Mouse (Mus musculus) hindbrain, embryonic 12.5 days (tissue): ENCODE data around the gene Vcl. TPM values are rescaled to one million over a fixed set of nuclear protein-coding genes. Genes with fewer than 3 reads are reported as not detected.

Experiments
- ATAC-seq: fragments of 200-750 bp; cut with Nextera tagmentation; 2 replicates; pipeline ENCODE4 v1.8.0; 2017; ENCODE audit warnings: moderate TSS enrichment; ENCODE audit not compliant: low FRiP score
- H3K27ac ChIP-seq: fragments of 300-500 bp; sonication (generic); 2 replicates; pipeline ENCODE4 v1.5.1; 2016; ENCODE audit warnings: mild to moderate bottlenecking
- H3K27me3 ChIP-seq: fragments of 300-500 bp; sonication (generic); 2 replicates; pipeline ENCODE4 v1.6.1; 2016; ENCODE audit warnings: mild to moderate bottlenecking
- H3K36me3 ChIP-seq: fragments of 300-500 bp; sonication (generic); 2 replicates; pipeline ENCODE4 v1.6.1; 2016; ENCODE audit warnings: mild to moderate bottlenecking
- H3K4me1 ChIP-seq: fragments of 300-500 bp; sonication (generic); 2 replicates; pipeline ENCODE4 v1.6.1; 2016
- H3K4me2 ChIP-seq: fragments of 300-500 bp; sonication (generic); replicated peaks from 2 replicates; pipeline ENCODE4 v1.6.1; 2016; ENCODE audit warnings: mild to moderate bottlenecking
- H3K4me3 ChIP-seq: fragments of 300-500 bp; sonication (generic); 2 replicates; pipeline ENCODE4 v1.5.1; 2016; ENCODE audit warnings: mild to moderate bottlenecking
- H3K9ac ChIP-seq: fragments of 300-500 bp; sonication (generic); 2 replicates; pipeline ENCODE4 v1.6.1; 2016; ENCODE audit warnings: mild to moderate bottlenecking, moderate library complexity
- H3K9me3 ChIP-seq: fragments of 300-500 bp; sonication (generic); replicated peaks from 2 replicates; pipeline ENCODE4 v1.6.1; 2016; ENCODE audit warnings: mild to moderate bottlenecking
- WGBS: fragments of 180-500 bp; shearing (Covaris S2); methylation state at CpG from one replicate; pipeline ENCODE4 v1.1.7; 2016; 5-methylcytosine and 5-hydroxymethylcytosine counted together
- polyA plus RNA-seq: library from polyadenylated mRNA; unstranded; fragments of >200 nt; fragmentation: Nextera tagmentation; extraction: Ambion mirVana; gene quantifications from 2 replicates; pipeline ENCODE4 v1.2.1, GENCODE M21; 2016

The Vcl gene
- polyA plus RNA-seq, 1 experiment from 2014 or later = 39.1 TPM

- no peak overlapping the region for H3K4me3 ChIP-seq
- no peak overlapping the region for H3K27ac ChIP-seq
- 87% methylated on average over 7 of the region's 7 CpGs for WGBS
- no peak overlapping the region for H3K9ac ChIP-seq
- no peak overlapping the region for H3K4me2 ChIP-seq
- H3K27me3 ChIP-seq = no peaks in the 10 kb centered on the region
- ATAC-seq = no peak
- H3K36me3 ChIP-seq = no peaks in the 10 kb centered on the region
- H3K4me1 ChIP-seq = no peaks in the 10 kb centered on the region
- no peaks in the 10 kb centered on the region for H3K9me3 ChIP-seq
These were observed 12.3 kb upstream of the Vcl start for GRCm38 (mm10) chr14:20916625-20917612.

DNA sequence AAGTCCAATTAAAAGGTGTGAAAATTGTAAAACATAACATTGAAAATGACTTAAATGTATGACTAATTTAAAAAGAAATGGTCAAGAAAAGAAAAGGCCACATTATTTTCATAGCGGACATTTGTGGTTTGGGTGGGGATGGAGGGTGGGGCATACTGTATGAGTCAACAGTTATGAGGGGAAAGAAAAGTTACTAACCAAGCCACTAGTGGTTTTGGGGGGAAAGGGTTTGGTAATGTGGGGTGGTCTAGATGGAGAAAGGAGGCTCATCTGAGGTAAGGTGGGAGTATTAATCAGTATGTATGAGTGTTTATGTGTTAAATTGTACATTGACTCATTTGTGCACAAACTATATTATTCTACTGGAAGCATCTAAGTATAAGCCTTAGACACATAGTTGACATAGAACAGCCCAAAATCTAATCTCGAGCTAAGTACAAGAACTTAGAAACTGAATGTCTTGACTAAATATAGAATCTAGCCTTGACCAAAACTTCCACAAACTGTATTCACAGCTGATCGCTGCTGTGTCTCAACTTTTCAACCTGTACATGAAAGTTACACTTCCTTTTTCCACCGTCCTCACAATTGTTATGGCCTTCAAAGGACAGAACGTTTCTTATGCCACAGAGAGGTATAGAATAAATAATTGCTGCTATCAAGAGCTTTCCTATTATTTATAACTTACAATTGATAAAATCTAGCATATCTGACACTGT is 5.0 kb upstream of the Vcl start:
- Histone ChIP-seq H3K4me2 (no peak overlapping the region), H3K9ac (no peak overlapping the region), H3K4me1 (no peaks in the 10 kb centered on the region), H3K27ac (no peak overlapping the region), H3K36me3 (no peaks in the 10 kb centered on the region), H3K4me3 (no peak overlapping the region), H3K27me3 (no peaks in the 10 kb centered on the region), H3K9me3 (no peaks in the 10 kb centered on the region)
- ATAC-seq = no peak
- WGBS = 88% methylated on average over 5 of the region's 5 CpGs

- Histone ChIP-seq H3K9me3 (no peaks in the 10 kb centered on the region), H3K4me2 (no peak overlapping the region), H3K4me3 (no peak overlapping the region), H3K36me3 (no peaks in the 10 kb centered on the region), H3K9ac (no peak overlapping the region), H3K27me3 (no peaks in the 10 kb centered on the region), H3K27ac (no peak overlapping the region), H3K4me1 (peaks cover 17% of the 10 kb centered on the region)
- 85% methylated on average over 4 of the region's 4 CpGs for WGBS
- no peak for ATAC-seq
These were observed 1.5 kb upstream of the Vcl start for GRCm38 (mm10) chr14:20927470-20928307.

- H3K4me1 ChIP-seq = peaks cover 17% of the 10 kb centered on the region
- peak overlapping the region; percentile 82 for H3K4me3 ChIP-seq
- ATAC-seq = no peak
- peak overlapping the region; percentile 75; the same call in 1 of the 2 replicates for H3K27ac ChIP-seq
- peak overlapping the region; percentile 51; the same call in 1 of the 2 replicates for H3K9ac ChIP-seq
- H3K27me3 ChIP-seq = no peaks in the 10 kb centered on the region
- H3K36me3 ChIP-seq = no peaks in the 10 kb centered on the region
- no peaks in the 10 kb centered on the region for H3K9me3 ChIP-seq
- peak overlapping the region; percentile 59 for H3K4me2 ChIP-seq
- WGBS = 16% methylated on average over 4 of the region's 4 CpGs
These were observed 901 bp upstream of the Vcl start for GRCm38 (mm10) chr14:20928308-20928685.

DNA sequence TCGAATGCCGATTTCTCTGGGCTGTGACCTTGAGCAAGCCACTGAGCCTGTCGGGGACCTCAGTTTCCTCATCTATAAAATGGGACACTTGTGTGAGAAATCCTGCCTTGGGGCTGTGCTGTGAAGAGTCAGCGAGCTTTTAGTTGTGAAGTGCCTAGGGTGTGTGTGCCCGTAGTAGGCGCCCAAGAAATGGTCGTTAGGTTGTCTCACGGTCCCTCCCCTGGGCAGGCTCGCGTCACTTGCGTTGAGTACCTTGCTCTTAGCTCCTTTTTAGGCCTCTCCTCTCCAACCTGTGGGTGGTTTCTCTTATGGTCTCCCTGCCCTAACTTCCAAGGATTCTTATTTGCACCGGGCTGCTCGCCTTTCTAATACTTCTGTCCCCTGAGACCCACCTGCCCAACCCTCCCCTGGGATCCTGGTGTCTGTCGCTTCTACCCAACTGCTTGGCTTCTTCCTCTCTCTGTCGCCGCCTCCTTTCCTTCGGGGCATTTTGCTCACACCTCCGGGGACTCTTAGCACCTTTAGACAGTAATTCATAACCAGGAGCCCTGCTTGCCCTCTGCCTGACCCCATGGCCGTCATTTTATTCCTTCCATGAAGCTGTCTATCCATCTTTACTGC is 726 bp downstream of the Vcl start:
- peak overlapping the region; percentile 93 for H3K27ac ChIP-seq
- peak overlapping the region; percentile 82 for H3K4me3 ChIP-seq
- peak overlapping the region; percentile 78 for H3K9ac ChIP-seq
- H3K27me3 ChIP-seq = no peaks in the 10 kb centered on the region
- H3K4me2 ChIP-seq = peak overlapping the region; percentile 59
- H3K36me3 ChIP-seq = no peaks in the 10 kb centered on the region
- ATAC-seq = peak; percentile 0; the same call in 1 of the 2 replicates
- H3K4me1 ChIP-seq = peaks cover 17% of the 10 kb centered on the region
- no peaks in the 10 kb centered on the region for H3K9me3 ChIP-seq
- whole genome bisulfite sequencing = under 1% methylated on average over 19 of the region's 19 CpGs

DNA sequence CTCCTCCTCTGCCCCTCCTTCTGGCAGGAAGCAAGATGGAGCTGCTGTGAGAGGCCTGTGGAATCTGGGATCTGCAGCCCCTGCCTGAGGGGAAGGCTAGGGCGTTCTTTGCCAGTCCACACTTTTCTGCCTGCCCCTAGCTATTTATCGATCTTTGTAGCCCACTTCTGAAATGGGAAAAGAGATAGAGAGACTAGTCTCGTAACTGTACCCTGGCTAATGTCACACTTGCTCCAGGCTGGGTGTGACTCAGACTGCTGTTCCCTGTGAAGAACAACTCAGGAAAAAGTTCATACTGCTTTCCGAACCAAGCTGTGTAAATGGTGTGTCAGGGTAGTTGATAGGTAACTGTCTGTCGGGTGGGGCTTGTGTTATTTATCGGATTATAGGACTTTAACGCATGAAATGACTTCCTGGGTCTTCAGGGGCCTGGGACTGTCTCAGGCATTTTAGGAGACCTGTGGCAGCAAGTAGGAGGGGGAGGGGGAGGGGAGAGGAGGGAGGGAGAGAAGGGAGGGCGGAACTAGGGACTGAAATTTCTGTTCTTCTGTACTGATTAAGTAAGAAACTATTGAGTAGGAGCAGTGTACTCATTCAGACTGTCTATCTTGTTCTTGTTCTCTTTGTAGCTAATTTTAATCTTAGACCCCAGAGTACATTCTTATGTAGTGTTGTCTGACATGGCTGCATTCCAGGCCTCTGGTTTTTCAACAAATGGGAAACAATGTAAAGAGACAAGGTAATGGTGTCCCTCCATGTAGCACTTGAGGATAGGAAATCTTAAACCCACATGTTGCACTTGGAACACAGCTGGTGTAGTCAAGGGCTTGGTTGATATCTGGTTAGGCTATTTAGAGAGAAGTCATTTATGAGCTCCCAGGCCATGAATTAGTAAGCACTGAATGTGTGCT is 1.5 kb downstream of the Vcl start:
- Histone ChIP-seq H3K4me2 (peak overlapping the region; percentile 59), H3K27ac (no peak overlapping the region; the same call in 1 of the 2 replicates), H3K36me3 (no peaks in the 10 kb centered on the region), H3K9me3 (no peaks in the 10 kb centered on the region), H3K9ac (peak overlapping the region; percentile 78), H3K4me1 (peaks cover 17% of the 10 kb centered on the region), H3K27me3 (no peaks in the 10 kb centered on the region), H3K4me3 (peak overlapping the region; percentile 82)
- 34% methylated on average over 8 of the region's 8 CpGs for WGBS
- ATAC-seq = no peak

GRCm38 (mm10) chr14:20938424-20938823 is 9.2 kb downstream of the Vcl start:
- Histone ChIP-seq H3K36me3 (no peaks in the 10 kb centered on the region), H3K9ac (no peak overlapping the region), H3K4me2 (no peak overlapping the region), H3K9me3 (no peaks in the 10 kb centered on the region), H3K4me3 (no peak overlapping the region), H3K27ac (no peak overlapping the region), H3K27me3 (no peaks in the 10 kb centered on the region), H3K4me1 (no peaks in the 10 kb centered on the region)
- 74% methylated on average over 2 of the region's 2 CpGs for WGBS
- no peak for ATAC-seq

DNA sequence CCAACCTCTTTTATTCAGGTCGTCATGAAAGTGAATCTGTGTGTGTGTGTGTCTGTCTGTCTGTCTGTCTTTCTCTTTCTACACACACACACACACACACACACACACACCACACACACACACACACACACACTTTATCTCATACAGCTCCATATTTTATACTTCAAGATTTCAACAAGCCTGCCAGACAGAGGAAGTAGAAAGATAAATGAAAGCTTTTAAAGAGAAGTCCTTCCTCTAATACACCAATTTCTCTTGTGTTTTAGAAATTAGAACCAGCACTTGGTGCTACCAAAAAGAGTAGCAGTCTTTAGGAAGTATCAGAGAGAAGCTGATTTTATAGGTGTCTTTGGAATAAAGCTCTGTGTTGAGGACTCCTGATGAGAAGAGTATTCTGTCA is 9.7 kb downstream of the Vcl start:
- Histone ChIP-seq H3K36me3 (no peaks in the 10 kb centered on the region), H3K4me1 (no peaks in the 10 kb centered on the region), H3K4me3 (no peak overlapping the region), H3K27me3 (no peaks in the 10 kb centered on the region), H3K9me3 (no peaks in the 10 kb centered on the region), H3K27ac (no peak overlapping the region), H3K4me2 (no peak overlapping the region), H3K9ac (no peak overlapping the region)
- WGBS = 78% methylated on average over 1 of the region's 1 CpGs
- ATAC-seq = no peak

- ATAC-seq = no peak
- Histone ChIP-seq H3K9me3 (no peaks in the 10 kb centered on the region), H3K27ac (no peak overlapping the region), H3K9ac (no peak overlapping the region), H3K4me2 (no peak overlapping the region), H3K4me1 (no peaks in the 10 kb centered on the region), H3K27me3 (no peaks in the 10 kb centered on the region), H3K4me3 (no peak overlapping the region), H3K36me3 (no peaks in the 10 kb centered on the region)
- 90% methylated on average over 2 of the region's 2 CpGs for WGBS
These were observed 16.1 kb downstream of the Vcl start for GRCm38 (mm10) chr14:20945296-20945695.

DNA sequence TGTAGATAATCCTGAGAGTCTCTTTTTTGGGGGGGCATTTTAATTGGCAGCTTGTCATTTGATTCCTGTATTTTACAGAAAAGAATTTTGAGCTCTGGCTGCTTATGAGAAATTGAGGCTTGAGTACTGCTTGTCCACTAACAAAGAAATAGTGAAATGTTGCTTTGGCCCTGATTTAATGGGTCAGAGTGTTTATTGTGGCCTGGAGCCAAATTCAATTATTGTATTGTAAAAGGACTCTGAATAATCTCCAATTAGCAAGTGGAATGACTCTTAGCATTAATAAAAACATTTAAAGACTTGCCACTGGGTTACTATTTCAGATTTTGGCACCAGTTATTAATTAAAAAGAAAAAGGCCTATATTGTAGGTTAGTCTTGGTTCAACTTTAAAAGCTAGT is 26.8 kb downstream of the Vcl start:
- no peaks in the 10 kb centered on the region for H3K27me3 ChIP-seq
- H3K4me2 ChIP-seq = no peak overlapping the region
- no peaks in the 10 kb centered on the region for H3K4me1 ChIP-seq
- no peaks in the 10 kb centered on the region for H3K36me3 ChIP-seq
- no peak overlapping the region for H3K9ac ChIP-seq
- no peaks in the 10 kb centered on the region for H3K9me3 ChIP-seq
- H3K27ac ChIP-seq = no peak overlapping the region
- H3K4me3 ChIP-seq = no peak overlapping the region
- ATAC-seq = no peak

DNA sequence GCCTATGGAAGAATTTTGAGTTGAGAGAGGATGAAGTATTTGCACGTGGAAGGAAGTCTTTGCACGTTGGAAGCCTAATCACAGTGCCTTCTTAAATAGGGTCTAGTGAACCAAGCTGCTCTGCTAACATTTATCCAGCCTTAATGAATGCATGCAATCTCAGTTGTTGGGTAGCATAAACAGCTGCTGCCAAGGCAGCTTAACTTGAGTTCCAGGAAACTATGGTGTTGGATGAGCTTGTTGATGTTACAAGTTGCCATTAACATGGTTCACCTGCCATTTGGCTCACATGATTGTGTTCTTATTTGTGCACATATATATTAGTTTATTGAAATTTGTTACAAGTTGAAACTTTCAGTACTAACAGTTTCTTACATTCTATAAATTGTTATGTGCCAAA is 29.8 kb downstream of the Vcl start:
- WGBS = 75% methylated on average over 2 of the region's 2 CpGs
- Histone ChIP-seq H3K36me3 (no peaks in the 10 kb centered on the region), H3K27ac (no peak overlapping the region), H3K9ac (no peak overlapping the region), H3K4me3 (no peak overlapping the region), H3K4me2 (no peak overlapping the region), H3K27me3 (no peaks in the 10 kb centered on the region), H3K9me3 (no peaks in the 10 kb centered on the region), H3K4me1 (0 out of 2 replicates have a peak, but pooled peaks cover under 1% of the 10 kb centered on the region)
- no peak for ATAC-seq
